Mouse (Mus musculus) liver, adult 2 months (tissue): Measurements from ENCODE around the gene Susd6.

Experiments used
- CTCF ChIP-seq: fragments of 200-500 bp; IDR thresholded peaks from 2 replicates; pipeline ENCODE4 v1.5.1; 2011; ENCODE audit warnings: low read depth, low read length, control low read depth
- POLR2A ChIP-seq: fragments of 200-500 bp; IDR thresholded peaks from 2 replicates; pipeline ENCODE4 v1.6.1; 2011; ENCODE audit warnings: low read length, control low read depth; ENCODE audit not compliant: insufficient read depth; ENCODE audit errors: extremely low read depth

DNA sequence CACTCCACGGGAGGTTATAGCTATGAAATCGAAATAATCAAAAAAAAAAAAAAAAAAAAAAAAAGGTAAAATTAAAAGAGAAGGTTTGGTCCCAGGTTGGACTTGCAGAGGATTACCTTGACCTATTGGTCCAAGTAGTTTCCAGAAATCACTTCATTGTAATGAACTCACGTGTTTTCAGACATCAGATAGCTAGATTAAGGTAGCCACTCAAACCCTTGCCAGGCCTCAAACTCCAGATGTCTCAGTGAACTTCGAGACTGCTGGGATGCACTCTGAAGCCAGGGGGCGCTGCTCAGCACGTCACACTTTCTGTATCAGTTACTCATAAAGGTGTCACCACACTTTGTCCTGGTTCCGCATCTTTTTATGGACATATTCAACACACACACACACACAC, 127.5 kb downstream of the Susd6 start:
- TF ChIP-seq POLR2A = no peak
- TF ChIP-seq CTCF = peak; percentile 85
